Mouse (Mus musculus): Measurements from ENCODE around the gene Slc29a3. TPM values are rescaled to one million over a fixed set of nuclear protein-coding genes. Genes with fewer than 3 reads are reported as not detected.

Slc29a3 gene
- total RNA-seq, 2 experiments from 2014 or later = 2.6 to 9.6 TPM

DNA sequence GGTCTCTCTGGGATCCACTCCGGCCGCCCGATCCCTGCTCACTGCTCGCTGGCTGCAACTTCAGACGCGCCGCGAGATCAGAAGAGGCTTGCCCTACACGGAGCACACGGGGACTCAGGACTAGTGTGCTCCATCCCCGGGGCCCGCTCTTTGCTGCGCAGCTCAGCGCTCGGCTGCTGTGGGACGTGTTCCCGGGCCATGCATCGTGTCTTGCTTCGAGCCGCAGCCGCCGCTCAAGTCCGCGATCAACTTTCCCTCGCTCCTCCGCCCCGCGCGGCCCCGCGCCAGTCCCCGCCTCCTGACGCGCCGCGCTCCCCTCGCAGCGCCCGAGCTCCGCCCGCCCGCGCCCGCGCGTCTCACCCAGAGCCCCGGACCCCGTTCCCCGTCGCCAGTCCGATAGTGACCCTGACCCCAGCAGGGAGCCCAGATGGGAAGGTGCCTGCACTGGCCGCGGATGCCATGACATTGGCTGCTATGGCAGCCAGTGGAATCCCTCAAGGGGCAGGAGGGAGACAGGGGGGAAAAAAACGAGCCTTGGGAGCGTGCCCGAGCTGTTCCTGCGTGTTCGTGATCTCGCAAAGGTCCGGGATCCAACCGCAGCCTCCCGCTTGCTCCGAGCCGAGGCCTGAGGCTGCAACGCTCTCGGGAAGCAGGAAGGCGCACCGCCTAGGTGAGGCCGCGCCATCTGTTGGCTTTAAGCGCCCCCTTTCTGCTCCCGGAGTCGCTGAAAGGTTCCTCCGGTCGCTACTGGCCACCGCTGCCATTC lies 65.4 kb downstream of the Slc29a3 start:
- no peak for ATAC-seq (replicated peaks; ENCODE audit: low FRiP score, poor library complexity, severe bottlenecking)

GRCm38 (mm10) chr10:60686641-60686975 lies 66.0 kb downstream of the Slc29a3 start:
- ATAC-seq (replicated peaks; ENCODE audit: low FRiP score, poor library complexity, severe bottlenecking) = no peak

GRCm38 (mm10) chr10:60685764-60686640 lies 66.6 kb downstream of the Slc29a3 start:
- ATAC-seq (replicated peaks; ENCODE audit: low FRiP score, poor library complexity, severe bottlenecking) = no peak

- ATAC-seq (replicated peaks; ENCODE audit: low FRiP score, poor library complexity, severe bottlenecking) = no peak
Observed at GRCm38 (mm10) chr10:60678926-60679325, 73.7 kb downstream of the Slc29a3 start.

- no peak for ATAC-seq (replicated peaks; ENCODE audit: low FRiP score, poor library complexity, severe bottlenecking)
Observed at GRCm38 (mm10) chr10:60677319-60677718, 75.3 kb downstream of the Slc29a3 start.

GRCm38 (mm10) chr10:60670166-60670565 lies 82.4 kb downstream of the Slc29a3 start:
- ATAC-seq (replicated peaks; ENCODE audit: low FRiP score, poor library complexity, severe bottlenecking) = no peak

- no peak for ATAC-seq (replicated peaks; ENCODE audit: low FRiP score, poor library complexity, severe bottlenecking)
Observed at GRCm38 (mm10) chr10:60668591-60668990, 84.0 kb downstream of the Slc29a3 start.

Other genes starting within 250 kb of the Slc29a3 start
- not detected in 2 replicates for gene Cdh23, start 56.3 kb downstream of the Slc29a3 start, total RNA-seq (2015; ENCODE audit: low replicate concordance)
- 0.26 TPM in 1 of 2 replicates, not detected in the other for gene Cdh23, start 56.3 kb downstream of the Slc29a3 start, total RNA-seq (2017; ENCODE audit: low replicate concordance)
- gene Unc5b, start 78.8 kb upstream of the Slc29a3 start, total RNA-seq (2015; ENCODE audit: low replicate concordance) = not detected in 2 replicates
- gene Unc5b, start 78.8 kb upstream of the Slc29a3 start, total RNA-seq (2017; ENCODE audit: low replicate concordance) = not detected in 2 replicates